In genomic region chr10:81427327-81427726, GRCm38 (mm10) we compare ENCODE assay signal across 8 mouse cellular contexts. TPM values are rescaled to one million over a fixed set of nuclear protein-coding genes. Genes with fewer than 3 reads are reported as not detected.
DNase-seq lines count a peak whose midpoint lies in the region; ATAC-seq and TF ChIP-seq lines count a peak whose summit lies in the region.

No protein-coding gene starts in this region.

- no peaks in the 10 kb centered on the region for H3K36me3 ChIP-seq in hindbrain, embryonic 10.5 days
- no peaks in the 10 kb centered on the region for H3K36me3 ChIP-seq in hindbrain, embryonic 11.5 days (ENCODE audit: control insufficient read depth, insufficient read depth, low read length)
- H3K36me3 ChIP-seq in CH12.LX (replicated peaks in 1 of 2; ENCODE audit: control insufficient read depth in 1 of 2, insufficient read depth in 1 of 2, low read length in 1 of 2): no peaks in the 10 kb centered on the region
- H3K36me3 ChIP-seq in embryonic facial prominence, embryonic 13.5 days: no peaks in the 10 kb centered on the region
- no peaks in the 10 kb centered on the region for H3K36me3 ChIP-seq in limb, embryonic 13.5 days
- no peaks in the 10 kb centered on the region for H3K36me3 ChIP-seq in stomach, embryonic 16.5 days (ENCODE audit: control insufficient read depth, insufficient read depth, low read length)

- H3K9ac ChIP-seq in hindbrain, embryonic 11.5 days (ENCODE audit: low read depth, low read length): no peak overlapping the region
- H3K9ac ChIP-seq in CH12.LX (ENCODE audit: insufficient read depth, low read depth): no peak overlapping the region
- peak overlapping the region; percentile 85; the same call in 1 of the 2 replicates for H3K9ac ChIP-seq in embryonic facial prominence, embryonic 13.5 days
- peak overlapping the region; percentile 84 for H3K9ac ChIP-seq in limb, embryonic 13.5 days
- peak overlapping the region; percentile 86 for H3K9ac ChIP-seq in stomach, embryonic 16.5 days (ENCODE audit: low read length)

- H3K27me3 ChIP-seq in hindbrain, embryonic 10.5 days (ENCODE audit: insufficient read depth, poor library complexity, severe bottlenecking): peaks cover 89% of the 10 kb centered on the region
- H3K27me3 ChIP-seq in hindbrain, embryonic 11.5 days (ENCODE audit: control insufficient read depth, insufficient read depth, low read length): peaks cover 61% of the 10 kb centered on the region
- peaks cover 36% of the 10 kb centered on the region for H3K27me3 ChIP-seq in CH12.LX (replicated peaks)
- peaks cover 34% of the 10 kb centered on the region for H3K27me3 ChIP-seq in embryonic facial prominence, embryonic 13.5 days
- peaks cover 46% of the 10 kb centered on the region for H3K27me3 ChIP-seq in limb, embryonic 13.5 days
- no peaks in the 10 kb centered on the region for H3K27me3 ChIP-seq in stomach, embryonic 16.5 days (ENCODE audit: control insufficient read depth, insufficient read depth, low read length)

- TF ChIP-seq CTCF in CH12.LX (conservative IDR thresholded peaks at IDR 0.05 in 1 of 2, IDR thresholded peaks at IDR 0.05 in 1 of 2; ENCODE audit: low read depth in 2 of 2, low read length in 2 of 2): no peak

- DNase-seq in hindbrain, embryonic 10.5 days (ENCODE audit: low spot score): peak; percentile 8
- DNase-seq in hindbrain, embryonic 11.5 days (ENCODE audit: low spot score): no peak
- no peak for DNase-seq in CH12.LX (ENCODE audit: extremely low read depth)
- no peak for DNase-seq in Muller cell, postnatal 12 days (ENCODE audit: inconsistent ontology term)
- no peak for DNase-seq in adrenal gland, postnatal 10 days

- peaks cover 21% of the 10 kb centered on the region for H3K79me2 ChIP-seq in CH12.LX (replicated peaks; ENCODE audit: control insufficient read depth, extremely low read depth, insufficient read depth, poor library complexity, severe bottlenecking)

- 42% methylated on average over 3 of the region's 3 CpGs for WGBS in hindbrain, embryonic 10.5 days
- 36% methylated on average over 3 of the region's 3 CpGs for WGBS in hindbrain, embryonic 11.5 days
- WGBS in embryonic facial prominence, embryonic 13.5 days: 26% methylated on average over 3 of the region's 3 CpGs
- 31% methylated on average over 3 of the region's 3 CpGs for WGBS in limb, embryonic 13.5 days
- 18% methylated on average over 3 of the region's 3 CpGs for WGBS in stomach, embryonic 16.5 days

- H3K4me2 ChIP-seq in hindbrain, embryonic 11.5 days (replicated peaks; ENCODE audit: low read depth, low read length): no peak overlapping the region
- peak overlapping the region; percentile 34; the same call in 1 of the 2 replicates for H3K4me2 ChIP-seq in CH12.LX (ENCODE audit: insufficient read depth, low read depth, poor library complexity, severe bottlenecking)
- H3K4me2 ChIP-seq in embryonic facial prominence, embryonic 13.5 days: peak overlapping the region; percentile 76
- H3K4me2 ChIP-seq in limb, embryonic 13.5 days (replicated peaks): peak overlapping the region; percentile 85
- peak overlapping the region; percentile 81 for H3K4me2 ChIP-seq in stomach, embryonic 16.5 days (ENCODE audit: low read depth, low read length)

- H3K27ac ChIP-seq in hindbrain, embryonic 10.5 days: no peak overlapping the region
- H3K27ac ChIP-seq in hindbrain, embryonic 11.5 days (ENCODE audit: low read depth, low read length): no peak overlapping the region
- no peak overlapping the region for H3K27ac ChIP-seq in CH12.LX (ENCODE audit: insufficient read depth, low read depth)
- no peak overlapping the region for H3K27ac ChIP-seq in embryonic facial prominence, embryonic 13.5 days
- no peak overlapping the region for H3K27ac ChIP-seq in limb, embryonic 13.5 days
- H3K27ac ChIP-seq in stomach, embryonic 16.5 days (ENCODE audit: low read length): no peak overlapping the region

- no peak for ATAC-seq in hindbrain, embryonic 11.5 days (ENCODE audit: low FRiP score)
- no peak for ATAC-seq in embryonic facial prominence, embryonic 13.5 days (ENCODE audit: insufficient number of reproducible peaks, insufficient read depth, low FRiP score, low TSS enrichment, low read depth)
- no peak for ATAC-seq in limb, embryonic 13.5 days (ENCODE audit: low FRiP score, low read depth)
- ATAC-seq in stomach, embryonic 16.5 days (ENCODE audit: insufficient read depth, low FRiP score): no peak

- H3K4me3 ChIP-seq in hindbrain, embryonic 10.5 days: peak overlapping the region; percentile 45
- no peak overlapping the region; the same call in 1 of the 2 replicates for H3K4me3 ChIP-seq in hindbrain, embryonic 11.5 days (ENCODE audit: low read depth, low read length)
- H3K4me3 ChIP-seq in CH12.LX (replicated peaks in 1 of 3; ENCODE audit: low read depth in 2 of 3, low read length in 2 of 3, poor library complexity in 1 of 3): peak overlapping the region in 2 of 3 experiments; percentile 6 to 69
- peak overlapping the region; percentile 68 for H3K4me3 ChIP-seq in embryonic facial prominence, embryonic 13.5 days
- H3K4me3 ChIP-seq in limb, embryonic 13.5 days: peak overlapping the region; percentile 68
- H3K4me3 ChIP-seq in stomach, embryonic 16.5 days (replicated peaks; ENCODE audit: low read length): peak overlapping the region; percentile 72

- TF ChIP-seq EP300 in CH12.LX (IDR thresholded peaks at IDR 0.05; ENCODE audit: low read length): no peak

- peaks cover 62% of the 10 kb centered on the region for H3K4me1 ChIP-seq in hindbrain, embryonic 10.5 days (replicated peaks)
- H3K4me1 ChIP-seq in hindbrain, embryonic 11.5 days (replicated peaks; ENCODE audit: control insufficient read depth, insufficient read depth, low read length): peaks cover 2% of the 10 kb centered on the region
- H3K4me1 ChIP-seq in CH12.LX (ENCODE audit: control insufficient read depth in 1 of 2, insufficient read depth in 2 of 2): peaks cover 28 to 49% of the 10 kb centered on the region in 2 experiments
- H3K4me1 ChIP-seq in embryonic facial prominence, embryonic 13.5 days: peaks cover 45% of the 10 kb centered on the region
- peaks cover 47% of the 10 kb centered on the region for H3K4me1 ChIP-seq in limb, embryonic 13.5 days
- peaks cover 38% of the 10 kb centered on the region for H3K4me1 ChIP-seq in stomach, embryonic 16.5 days (ENCODE audit: control insufficient read depth, insufficient read depth, low read length)

- no peak for TF ChIP-seq RAD21 in CH12.LX (IDR thresholded peaks at IDR 0.05; ENCODE audit: low read depth, low read length)

- 0 out of 2 replicates have a peak, but pooled peaks cover 5% of the 10 kb centered on the region for H3K9me3 ChIP-seq in hindbrain, embryonic 10.5 days
- H3K9me3 ChIP-seq in hindbrain, embryonic 11.5 days (ENCODE audit: control insufficient read depth, low read length): no peaks in the 10 kb centered on the region
- no peaks in the 10 kb centered on the region for H3K9me3 ChIP-seq in CH12.LX (replicated peaks; ENCODE audit: low read length)
- H3K9me3 ChIP-seq in embryonic facial prominence, embryonic 13.5 days: no peaks in the 10 kb centered on the region
- no peaks in the 10 kb centered on the region for H3K9me3 ChIP-seq in limb, embryonic 13.5 days
- H3K9me3 ChIP-seq in stomach, embryonic 16.5 days (replicated peaks; ENCODE audit: control insufficient read depth, low read length): no peaks in the 10 kb centered on the region

- TF ChIP-seq POLR2A in CH12.LX (IDR thresholded peaks at IDR 0.05; ENCODE audit: low read depth, low read length): no peak

- in situ Hi-C loops in CH12.LX (cut with MboI; ENCODE audit: low pct_ligation_motif_present, low pct_unique_long_range_greater_than_20kb, low sequenced_read_pairs): no loop called here

- dilution Hi-C loops in CH12.LX (cut with MboI; ENCODE audit: extremely low pct_ligation_motif_present, extremely low pct_unique_long_range_greater_than_20kb, low sequenced_read_pairs): no loop called here

RNA-seq across cellular contexts. Expression of gene Nfic, which starts 28.1 kb away (rescaled TPM):
- 10.5 and 16.0 TPM in 2 replicates for polyA plus RNA-seq in hindbrain, embryonic 10.5 days (2016; fragmentation: Nextera tagmentation; extraction: Ambion mirVana)
- 10.9 and 11.9 TPM in 2 replicates for polyA plus RNA-seq in hindbrain, embryonic 11.5 days (2014; fragmentation: Nextera tagmentation; extraction: Ambion mirVana)
- 4.4 and 4.7 TPM in 2 replicates for total RNA-seq in CH12.LX (2012; rRNA removed)
- total RNA-seq in CH12.LX (2014; rRNA removed): 0.07 and 0.34 TPM in 2 replicates
- polyA plus RNA-seq in CH12.LX (2012; ENCODE audit: insufficient read length, low read depth): 3.8 and 4.0 TPM in 2 replicates
- 87.0 and 96.1 TPM in 2 replicates for polyA plus RNA-seq in embryonic facial prominence, embryonic 13.5 days (2015; fragmentation: Nextera tagmentation; extraction: Ambion mirVana)
- 77.2 and 82.8 TPM in 2 replicates for polyA plus RNA-seq in limb, embryonic 13.5 days (2015; fragmentation: Nextera tagmentation; extraction: Ambion mirVana)
- polyA plus RNA-seq in stomach, embryonic 16.5 days (2015; fragmentation: Nextera tagmentation; extraction: Ambion mirVana): 74.8 and 82.5 TPM in 2 replicates
- total RNA-seq in adrenal gland, postnatal 10 days (2021): 100 to 1,000 TPM in 1 of 2 experiments, 10 to 100 TPM in 1; 99.9 to 129 TPM

RNA-seq across cellular contexts. Expression of gene Smim24, which starts 34.5 kb away (rescaled TPM):
- polyA plus RNA-seq in hindbrain, embryonic 10.5 days (2016; fragmentation: Nextera tagmentation; extraction: Ambion mirVana): 2.7 and 3.0 TPM in 2 replicates
- polyA plus RNA-seq in hindbrain, embryonic 11.5 days (2014; fragmentation: Nextera tagmentation; extraction: Ambion mirVana): 2.7 and 4.1 TPM in 2 replicates
- 0.13 and 0.34 TPM in 2 replicates for total RNA-seq in CH12.LX (2012; rRNA removed)
- not detected in 2 replicates for total RNA-seq in CH12.LX (2014; rRNA removed)
- 0.64 TPM in 1 of 2 replicates, not detected in the other for polyA plus RNA-seq in CH12.LX (2012; ENCODE audit: insufficient read length, low read depth)
- 3.1 and 7.1 TPM in 2 replicates for polyA plus RNA-seq in embryonic facial prominence, embryonic 13.5 days (2015; fragmentation: Nextera tagmentation; extraction: Ambion mirVana)
- 4.2 and 4.7 TPM in 2 replicates for polyA plus RNA-seq in limb, embryonic 13.5 days (2015; fragmentation: Nextera tagmentation; extraction: Ambion mirVana)
- 61.8 and 65.3 TPM in 2 replicates for polyA plus RNA-seq in stomach, embryonic 16.5 days (2015; fragmentation: Nextera tagmentation; extraction: Ambion mirVana)
- 1 to 10 TPM; 1.2 to 1.6 TPM for total RNA-seq in adrenal gland, postnatal 10 days (2021)

RNA-seq across cellular contexts. Expression of gene Gm48552, which starts 38.5 kb away (rescaled TPM):
- 1.0 and 2.5 TPM in 2 replicates for polyA plus RNA-seq in hindbrain, embryonic 10.5 days (2016; fragmentation: Nextera tagmentation; extraction: Ambion mirVana)
- 0.49 and 1.0 TPM in 2 replicates for polyA plus RNA-seq in hindbrain, embryonic 11.5 days (2014; fragmentation: Nextera tagmentation; extraction: Ambion mirVana)
- 0.29 and 1.1 TPM in 2 replicates for total RNA-seq in CH12.LX (2012; rRNA removed)
- total RNA-seq in CH12.LX (2014; rRNA removed): 0.65 and 0.98 TPM in 2 replicates
- polyA plus RNA-seq in CH12.LX (2012; ENCODE audit: insufficient read length, low read depth): 0.46 and 1.2 TPM in 2 replicates
- polyA plus RNA-seq in embryonic facial prominence, embryonic 13.5 days (2015; fragmentation: Nextera tagmentation; extraction: Ambion mirVana): 1.2 and 1.5 TPM in 2 replicates
- polyA plus RNA-seq in limb, embryonic 13.5 days (2015; fragmentation: Nextera tagmentation; extraction: Ambion mirVana): 1.7 and 1.9 TPM in 2 replicates
- 1.3 and 1.5 TPM in 2 replicates for polyA plus RNA-seq in stomach, embryonic 16.5 days (2015; fragmentation: Nextera tagmentation; extraction: Ambion mirVana)
- total RNA-seq in adrenal gland, postnatal 10 days (2021): 1 to 10 TPM in 1 of 2 experiments, under 1 TPM in 1; 0.45 to 1.9 TPM

RNA-seq across cellular contexts. Expression of gene Gm48551, which starts 43.1 kb away (rescaled TPM):
- 4.0 and 4.8 TPM in 2 replicates for polyA plus RNA-seq in hindbrain, embryonic 10.5 days (2016; fragmentation: Nextera tagmentation; extraction: Ambion mirVana)
- 2.2 and 3.2 TPM in 2 replicates for polyA plus RNA-seq in hindbrain, embryonic 11.5 days (2014; fragmentation: Nextera tagmentation; extraction: Ambion mirVana)
- total RNA-seq in CH12.LX (2012; rRNA removed) (1.2 and 1.5 TPM in 2 replicates), CH12.LX (2014; rRNA removed) (0.96 and 1.0 TPM in 2 replicates)
- 3.2 and 3.4 TPM in 2 replicates for polyA plus RNA-seq in CH12.LX (2012; ENCODE audit: insufficient read length, low read depth)
- 4.1 and 5.0 TPM in 2 replicates for polyA plus RNA-seq in embryonic facial prominence, embryonic 13.5 days (2015; fragmentation: Nextera tagmentation; extraction: Ambion mirVana)
- 3.3 and 4.0 TPM in 2 replicates for polyA plus RNA-seq in limb, embryonic 13.5 days (2015; fragmentation: Nextera tagmentation; extraction: Ambion mirVana)
- 3.0 and 3.8 TPM in 2 replicates for polyA plus RNA-seq in stomach, embryonic 16.5 days (2015; fragmentation: Nextera tagmentation; extraction: Ambion mirVana)
- total RNA-seq in adrenal gland, postnatal 10 days (2021): 1 to 10 TPM; 1.1 to 1.6 TPM

RNA-seq across cellular contexts. Expression of gene Dohh, which starts 43.1 kb away (rescaled TPM):
- polyA plus RNA-seq in hindbrain, embryonic 10.5 days (2016; fragmentation: Nextera tagmentation; extraction: Ambion mirVana): 95.8 and 98.2 TPM in 2 replicates
- 44.8 and 52.6 TPM in 2 replicates for polyA plus RNA-seq in hindbrain, embryonic 11.5 days (2014; fragmentation: Nextera tagmentation; extraction: Ambion mirVana)
- total RNA-seq in CH12.LX (2012; rRNA removed): 131 and 143 TPM in 2 replicates
- total RNA-seq in CH12.LX (2014; rRNA removed): 81.7 and 83.0 TPM in 2 replicates
- 78.2 and 93.5 TPM in 2 replicates for polyA plus RNA-seq in CH12.LX (2012; ENCODE audit: insufficient read length, low read depth)
- polyA plus RNA-seq in embryonic facial prominence, embryonic 13.5 days (2015; fragmentation: Nextera tagmentation; extraction: Ambion mirVana): 67.8 and 71.8 TPM in 2 replicates
- 72.7 and 79.4 TPM in 2 replicates for polyA plus RNA-seq in limb, embryonic 13.5 days (2015; fragmentation: Nextera tagmentation; extraction: Ambion mirVana)
- polyA plus RNA-seq in stomach, embryonic 16.5 days (2015; fragmentation: Nextera tagmentation; extraction: Ambion mirVana): 77.4 and 79.6 TPM in 2 replicates
- 10 to 100 TPM; 52.8 to 54.2 TPM for total RNA-seq in adrenal gland, postnatal 10 days (2021)

Comparison
In these comparisons a context has a peak if more than half of its experiments do, and no peak if none do; other contexts are left out.
1. H3K9ac ChIP-seq: peak in embryonic facial prominence, embryonic 13.5 days (single experiment), limb, embryonic 13.5 days (single experiment) and stomach, embryonic 16.5 days (single experiment); none in hindbrain, embryonic 11.5 days (single experiment) and CH12.LX (single experiment).